ENCODE assay signal across 8 mouse cellular contexts in the genomic region with DNA sequence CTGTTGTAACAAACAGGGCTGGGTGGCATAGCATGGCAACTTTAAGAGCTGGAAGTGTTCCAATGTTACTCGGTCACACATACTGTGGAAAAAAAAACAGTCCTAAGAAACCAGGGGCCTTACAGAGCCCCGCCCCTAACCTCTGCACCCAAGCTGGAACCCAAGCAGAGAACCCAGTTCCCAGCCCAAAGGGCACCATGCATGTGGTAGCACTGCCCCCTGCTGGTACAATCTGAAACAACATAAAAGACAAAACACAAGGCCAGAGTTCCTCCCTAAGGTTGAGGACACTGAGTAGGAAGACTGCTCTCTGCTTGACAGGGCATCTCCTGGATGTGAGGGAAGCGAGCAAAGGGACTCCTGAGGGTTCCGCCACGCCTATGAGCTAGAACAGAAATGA. TPM values are rescaled to one million over a fixed set of nuclear protein-coding genes. Genes with fewer than 3 reads are reported as not detected.
DNase-seq lines count a peak whose midpoint lies in the region; ATAC-seq lines count a peak whose summit lies in the region.

No protein-coding gene starts in this region.

- peak; percentile 57 for DNase-seq in CD4-positive, CD25-positive, alpha-beta regulatory T cell, adult 2 months (ENCODE audit: low read depth, low spot score)
- DNase-seq in urinary bladder, postnatal 36 days (ENCODE audit: low spot score in 2 of 2): peak; percentile 18 to 27
- DNase-seq in urinary bladder, postnatal 10 days (ENCODE audit: low spot score): no peak
- peak; percentile 83 for DNase-seq in embryonic facial prominence, embryonic 11.5 days (ENCODE audit: low spot score)
- peak; percentile 60 for DNase-seq in left cerebral cortex, postnatal 4 days
- peak; percentile 78 for DNase-seq in retina, postnatal 7 days (ENCODE audit: low read depth, low spot score)

- H3K4me1 ChIP-seq in embryonic facial prominence, embryonic 11.5 days (ENCODE audit: control insufficient read depth, insufficient read depth, low read length): no peaks in the 10 kb centered on the region
- no peaks in the 10 kb centered on the region for H3K4me1 ChIP-seq in intestine, embryonic 15.5 days (replicated peaks)

- no peak overlapping the region for H3K4me2 ChIP-seq in embryonic facial prominence, embryonic 11.5 days (ENCODE audit: low read depth, low read length)
- H3K4me2 ChIP-seq in intestine, embryonic 15.5 days (replicated peaks): no peak overlapping the region

- H3K27ac ChIP-seq in embryonic facial prominence, embryonic 11.5 days (replicated peaks; ENCODE audit: low read depth, low read length): no peak overlapping the region
- H3K27ac ChIP-seq in intestine, embryonic 15.5 days: no peak overlapping the region

- ATAC-seq in CD4-positive, CD25-positive, alpha-beta regulatory T cell, adult 4 months: no peak
- no peak for ATAC-seq in embryonic facial prominence, embryonic 11.5 days (replicated peaks; ENCODE audit: insufficient number of reproducible peaks, low FRiP score, low TSS enrichment, low read depth)
- ATAC-seq in intestine, embryonic 15.5 days: peak; percentile 39; the same call in 1 of the 2 replicates

- intact Hi-C loops in left cerebral cortex, postnatal 4 days (cut with DNase I): loop anchor here (5.0 kb wide), 3 partner anchors 128 to 618 kb away; no protein-coding TSS in a partner anchor

- no peak overlapping the region for H3K9ac ChIP-seq in embryonic facial prominence, embryonic 11.5 days (replicated peaks; ENCODE audit: low read length)
- no peak overlapping the region for H3K9ac ChIP-seq in intestine, embryonic 15.5 days

- no peaks in the 10 kb centered on the region for H3K27me3 ChIP-seq in embryonic facial prominence, embryonic 11.5 days (ENCODE audit: control insufficient read depth, insufficient read depth, low read length)
- H3K27me3 ChIP-seq in intestine, embryonic 15.5 days (replicated peaks): 0 out of 2 replicates have a peak, but pooled peaks cover 4% of the 10 kb centered on the region

- no peaks in the 10 kb centered on the region for H3K9me3 ChIP-seq in embryonic facial prominence, embryonic 11.5 days (replicated peaks; ENCODE audit: control insufficient read depth, low read length)
- H3K9me3 ChIP-seq in intestine, embryonic 15.5 days: no peaks in the 10 kb centered on the region

- 18% methylated on average over 5 of the region's 5 CpGs for WGBS in embryonic facial prominence, embryonic 11.5 days
- WGBS in intestine, embryonic 15.5 days: 25% methylated on average over 5 of the region's 5 CpGs

- no peak overlapping the region for H3K4me3 ChIP-seq in embryonic facial prominence, embryonic 11.5 days (ENCODE audit: low read depth, low read length)
- no peak overlapping the region for H3K4me3 ChIP-seq in intestine, embryonic 15.5 days (replicated peaks)

- no peaks in the 10 kb centered on the region for H3K36me3 ChIP-seq in embryonic facial prominence, embryonic 11.5 days (replicated peaks; ENCODE audit: control insufficient read depth, insufficient read depth, low read depth, low read length)
- no peaks in the 10 kb centered on the region for H3K36me3 ChIP-seq in intestine, embryonic 15.5 days

RNA-seq across cellular contexts. Expression of a gene that starts 14.9 kb away (rescaled TPM):
- under 1 TPM in 1 of 2 experiments, not detected in 1; 0.13 TPM for polyA plus RNA-seq in CD4-positive, CD25-positive, alpha-beta regulatory T cell, adult 4 months (2017; shearing (Covaris generic))
- polyA plus RNA-seq in embryonic facial prominence, embryonic 11.5 days (2014; fragmentation: Nextera tagmentation; extraction: Ambion mirVana): 3.6 and 6.0 TPM in 2 replicates
- 13.5 and 13.9 TPM in 2 replicates for polyA plus RNA-seq in intestine, embryonic 15.5 days (2015; fragmentation: Nextera tagmentation; extraction: Ambion mirVana)
- total RNA-seq in left cerebral cortex, postnatal 4 days (2021): 1 to 10 TPM; 1.9 to 3.3 TPM
